Mouse (Mus musculus) Patski (cell line): ENCODE results near the gene Ccser1. TPM values are rescaled to one million over a fixed set of nuclear protein-coding genes. Genes with fewer than 3 reads are reported as not detected.
"Not testable (repeated sequence)": the region's sequence is repeated elsewhere in the genome, so short reads cannot be mapped to it uniquely, and the experiment has no call there.

Source experiments
- ATAC-seq: fragments of 100-300 bp; one replicate; pipeline ENCODE4 v1.8.0; 2021
- CTCF ChIA-PET: fragments of 350-600 bp; sonication (Branson Sonifier 250); formaldehyde crosslinking; loops from one replicate; lab custom pipeline; 2022; ENCODE audit warnings: inconsistent platforms; lab: Charles Lee
- POLR2A ChIA-PET: fragments of 350-600 bp; sonication (Branson Sonifier 250); formaldehyde crosslinking; loops from one replicate; lab custom pipeline; 2022; ENCODE audit warnings: antibody characterized with exemption, inconsistent platforms; lab: Charles Lee
- DNase-seq: peaks from one replicate; pipeline ENCODE4 v3.0.0-alpha.2; 2011; ENCODE audit warnings: low read depth, low spot score
- H3K27me3 ChIP-seq: fragments of 371-371 bp; one replicate; pipeline ENCODE4 v1.5.1; 2021
- CTCF ChIP-seq: fragments of 100-300 bp; IDR thresholded peaks from one replicate; pipeline ENCODE4 v1.5.1; 2021
- in situ Hi-C: fragments of 300-500 bp; cut with MboI; formaldehyde crosslinking; loops from 3 replicates; pipeline ENCODE4 v1.11.1; 2018; ENCODE audit warnings: low pct_unique_long_range_greater_than_20kb, mixed read lengths
- polyA plus RNA-seq: library from polyadenylated mRNA; unstranded; gene quantifications from one replicate; pipeline ENCODE4 v1.2.3, GENCODE M21; 2021

Ccser1 gene
- polyA plus RNA-seq, 1 experiment from 2014 or later, result 1.6 TPM

- H3K27me3 ChIP-seq, result peaks cover 3% of the 10 kb centered on the region
- no peak for DNase-seq
- ChIA-PET POLR2A (no interaction called here), CTCF (no interaction called here)
- TF ChIP-seq CTCF, result no peak
- in situ Hi-C loops, result no loop called here
- ATAC-seq, result no peak
Observed at GRCm38 (mm10) chr6:62044454-62044853, 864.3 kb downstream of the Ccser1 start.

- POLR2A ChIA-PET, H3K27me3 ChIP-seq, ATAC-seq, DNase-seq, in situ Hi-C loops, CTCF ChIA-PET: not testable (repeated sequence)
Observed at GRCm38 (mm10) chr6:62045042-62045441, 864.9 kb downstream of the Ccser1 start.

- DNase-seq, result no peak
- CTCF ChIA-PET, result no interaction called here
- in situ Hi-C loops, result no loop called here
- TF ChIP-seq CTCF, result no peak
- no peaks in the 10 kb centered on the region for H3K27me3 ChIP-seq
- POLR2A ChIA-PET, result no interaction called here
- ATAC-seq, result no peak
Observed at GRCm38 (mm10) chr6:62055276-62055675, 875.2 kb downstream of the Ccser1 start.

- no peak for TF ChIP-seq CTCF
- ChIA-PET CTCF (no interaction called here), POLR2A (no interaction called here)
- in situ Hi-C loops, result no loop called here
- no peaks in the 10 kb centered on the region for H3K27me3 ChIP-seq
- no peak for ATAC-seq
- no peak for DNase-seq
Observed at GRCm38 (mm10) chr6:62066363-62067023, 886.4 kb downstream of the Ccser1 start.

- no peaks in the 10 kb centered on the region for H3K27me3 ChIP-seq
- TF ChIP-seq CTCF, result no peak
- DNase-seq (no peak), ATAC-seq (no peak)
- ChIA-PET CTCF (no interaction called here), POLR2A (no interaction called here)
- in situ Hi-C loops, result no loop called here
Observed at GRCm38 (mm10) chr6:62067024-62067380, 886.9 kb downstream of the Ccser1 start.

DNA sequence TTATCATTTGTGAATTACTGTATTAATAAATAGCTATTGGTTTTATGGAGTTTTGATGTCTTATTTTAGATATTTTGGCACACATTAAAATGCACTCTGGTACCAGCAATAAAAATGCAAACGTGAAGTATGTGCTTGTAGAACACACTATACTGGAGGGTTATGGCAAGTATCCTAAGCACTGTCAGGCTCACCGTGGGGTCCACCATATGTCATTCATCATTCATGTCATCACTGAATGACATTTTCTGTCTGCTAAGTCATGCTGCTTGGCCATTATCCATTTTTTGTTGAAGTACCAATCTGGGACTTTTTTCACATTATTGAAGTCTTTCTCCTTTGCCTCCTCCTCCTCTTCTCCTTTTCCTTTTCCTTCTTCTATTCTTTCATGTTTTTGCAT, 925.3 kb downstream of the Ccser1 start:
- no peaks in the 10 kb centered on the region for H3K27me3 ChIP-seq
- TF ChIP-seq CTCF, result no peak
- DNase-seq (no peak), ATAC-seq (no peak)
- CTCF ChIA-PET, result no interaction called here
- POLR2A ChIA-PET, result no interaction called here
- in situ Hi-C loops, result no loop called here

- no peak for TF ChIP-seq CTCF
- no peaks in the 10 kb centered on the region for H3K27me3 ChIP-seq
- no peak for ATAC-seq
- ChIA-PET CTCF (no interaction called here), POLR2A (no interaction called here)
- DNase-seq, result no peak
- in situ Hi-C loops, result no loop called here
Observed at GRCm38 (mm10) chr6:62132531-62132930, 952.4 kb downstream of the Ccser1 start.

GRCm38 (mm10) chr6:62160320-62160719, 980.2 kb downstream of the Ccser1 start:
- ChIA-PET POLR2A (no interaction called here), CTCF (no interaction called here)
- no peak for TF ChIP-seq CTCF
- DNase-seq, result no peak
- no peaks in the 10 kb centered on the region for H3K27me3 ChIP-seq
- in situ Hi-C loops, result no loop called here
- no peak for ATAC-seq

DNA sequence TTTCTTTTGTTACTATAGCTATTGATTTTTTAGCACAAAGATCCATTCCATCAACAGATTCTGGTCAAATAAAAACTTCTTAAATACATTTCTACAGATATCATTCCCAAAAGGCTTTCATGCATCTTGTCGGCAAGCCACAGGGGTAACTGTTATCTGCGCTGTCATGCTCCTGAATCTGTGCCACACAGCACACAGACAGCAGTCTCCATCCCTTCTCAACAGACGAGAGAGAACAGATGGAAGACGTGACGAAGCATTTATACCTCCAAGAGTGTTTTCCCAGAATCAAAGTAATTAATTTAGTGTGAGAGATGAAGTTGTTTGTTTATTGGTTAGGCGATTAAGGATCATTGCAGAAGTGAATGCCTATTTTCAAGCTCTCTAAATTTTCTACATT, 982.5 kb downstream of the Ccser1 start:
- in situ Hi-C loops, result no loop called here
- ATAC-seq, result no peak
- no peaks in the 10 kb centered on the region for H3K27me3 ChIP-seq
- DNase-seq, result no peak
- ChIA-PET POLR2A (no interaction called here), CTCF (no interaction called here)
- no peak for TF ChIP-seq CTCF

GRCm38 (mm10) chr6:62163826-62164225, 983.7 kb downstream of the Ccser1 start:
- TF ChIP-seq CTCF, result no peak
- ATAC-seq (no peak), DNase-seq (no peak)
- CTCF ChIA-PET, result no interaction called here
- H3K27me3 ChIP-seq, result no peaks in the 10 kb centered on the region
- POLR2A ChIA-PET, result no interaction called here
- in situ Hi-C loops, result no loop called here

GRCm38 (mm10) chr6:62196496-62197188, 1016.5 kb downstream of the Ccser1 start:
- POLR2A ChIA-PET, result no interaction called here
- no peak for ATAC-seq

DNA sequence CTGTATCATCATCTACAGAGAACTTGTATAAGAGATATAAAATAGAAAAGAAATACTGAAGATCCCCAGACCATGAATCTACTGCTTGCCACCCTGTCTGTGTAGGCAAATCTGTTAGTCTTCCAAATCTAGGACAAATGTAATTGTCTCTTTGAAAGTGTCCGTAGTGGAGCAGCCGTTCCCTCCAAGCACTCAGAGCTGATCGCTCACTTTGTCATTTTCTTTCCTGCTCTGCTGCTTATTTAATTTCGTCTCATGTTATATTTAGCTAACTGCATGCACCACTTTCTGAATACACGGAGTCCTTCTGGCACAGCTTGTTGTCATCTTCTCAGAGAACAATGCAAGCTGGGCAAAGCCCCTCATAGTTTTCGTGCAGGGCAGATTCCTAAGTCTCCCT, 1018.6 kb downstream of the Ccser1 start:
- TF ChIP-seq CTCF, result no peak
- ChIA-PET CTCF (no interaction called here), POLR2A (no interaction called here)
- DNase-seq, result no peak
- H3K27me3 ChIP-seq, result peaks cover 3% of the 10 kb centered on the region
- ATAC-seq, result no peak
- in situ Hi-C loops, result no loop called here

More at GRCm38 (mm10) chr6:62196496-62197188, 1016.5 kb downstream of the Ccser1 start:
- DNase-seq, result no peak
- no peak for TF ChIP-seq CTCF
- in situ Hi-C loops, result no loop called here
- CTCF ChIA-PET, result no interaction called here
- H3K27me3 ChIP-seq, result peaks cover 3% of the 10 kb centered on the region
